Mouse (Mus musculus) midbrain, embryonic 16.5 days (tissue): ENCODE results near the gene Olfr315. TPM values are rescaled to one million over a fixed set of nuclear protein-coding genes. Genes with fewer than 3 reads are reported as not detected.
"Not testable (repeated sequence)": the region's sequence is repeated elsewhere in the genome, so short reads cannot be mapped to it uniquely, and the experiment has no call there.

Experiments used
- ATAC-seq: fragments of 200-750 bp; cut with Nextera tagmentation; 2 replicates; pipeline ENCODE4 v1.8.0; 2017; ENCODE audit warnings: moderate TSS enrichment
- H3K27ac ChIP-seq: fragments of 300-500 bp; sonication (generic); 2 replicates; pipeline ENCODE4 v1.5.1; 2014; ENCODE audit warnings: mild to moderate bottlenecking, low read length, mixed read lengths
- H3K27me3 ChIP-seq: fragments of 300-500 bp; sonication (generic); 2 replicates; pipeline ENCODE4 v1.6.1; 2014; ENCODE audit warnings: low read depth, low read length, mixed read lengths; ENCODE audit not compliant: control insufficient read depth, insufficient read depth
- H3K36me3 ChIP-seq: fragments of 300-500 bp; sonication (generic); 2 replicates; pipeline ENCODE4 v1.6.1; 2014; ENCODE audit warnings: mild to moderate bottlenecking, low read length, moderate library complexity, mixed read lengths; ENCODE audit not compliant: control insufficient read depth, insufficient read depth
- H3K4me1 ChIP-seq: fragments of 300-500 bp; sonication (generic); 2 replicates; pipeline ENCODE4 v1.6.1; 2014; ENCODE audit warnings: mild to moderate bottlenecking, low read length, mixed read lengths; ENCODE audit not compliant: control insufficient read depth, insufficient read depth
- H3K4me2 ChIP-seq: fragments of 300-500 bp; sonication (generic); 2 replicates; pipeline ENCODE4 v1.6.1; 2014; ENCODE audit warnings: mild to moderate bottlenecking, low read length, mixed read lengths
- H3K4me3 ChIP-seq: fragments of 300-500 bp; sonication (generic); 2 replicates; pipeline ENCODE4 v1.5.1; 2014; ENCODE audit warnings: low read depth, mild to moderate bottlenecking, low read length, moderate library complexity, mixed read lengths
- H3K9ac ChIP-seq: fragments of 300-500 bp; sonication (generic); 2 replicates; pipeline ENCODE4 v1.6.1; 2014; ENCODE audit warnings: low read depth, low read length, mixed read lengths
- H3K9me3 ChIP-seq: fragments of 300-500 bp; sonication (generic); replicated peaks from 2 replicates; pipeline ENCODE4 v1.6.1; 2014; ENCODE audit warnings: mild to moderate bottlenecking, low read length, mixed read lengths; ENCODE audit not compliant: control insufficient read depth, poor library complexity, severe bottlenecking
- WGBS: fragments of 180-500 bp; shearing (Covaris S2); extraction: QIAGEN DNeasy Blood & Tissue Kit; methylation state at CpG from one replicate; pipeline ENCODE4 v1.1.7; 2014; 5-methylcytosine and 5-hydroxymethylcytosine counted together
- polyA plus RNA-seq: library from polyadenylated mRNA; unstranded; fragments of >200 nt; fragmentation: Nextera tagmentation; extraction: Ambion mirVana; gene quantifications from 2 replicates; pipeline ENCODE4 v1.2.1, GENCODE M21; 2015

The Olfr315 gene
- not detected in 2 replicates for polyA plus RNA-seq

- H3K9me3 ChIP-seq, result no peaks in the 10 kb centered on the region
- ATAC-seq, result no peak
- no peak within 1 kb of the TSS for H3K4me3 ChIP-seq
- H3K36me3 ChIP-seq, result no peaks in the 10 kb centered on the region
- no peaks in the 10 kb centered on the region for H3K4me1 ChIP-seq
- no peaks in the 10 kb centered on the region for H3K27me3 ChIP-seq
- H3K9ac ChIP-seq, result no peak within 1 kb of the TSS
- H3K27ac ChIP-seq, result no peak within 1 kb of the TSS
- no peak within 1 kb of the TSS for H3K4me2 ChIP-seq
Observed at GRCm38 (mm10) chr11:58772888-58773287, at the start of gene Olfr315. Gene Olfr315, plus strand, starts transcription at chr11:58773188.

DNA sequence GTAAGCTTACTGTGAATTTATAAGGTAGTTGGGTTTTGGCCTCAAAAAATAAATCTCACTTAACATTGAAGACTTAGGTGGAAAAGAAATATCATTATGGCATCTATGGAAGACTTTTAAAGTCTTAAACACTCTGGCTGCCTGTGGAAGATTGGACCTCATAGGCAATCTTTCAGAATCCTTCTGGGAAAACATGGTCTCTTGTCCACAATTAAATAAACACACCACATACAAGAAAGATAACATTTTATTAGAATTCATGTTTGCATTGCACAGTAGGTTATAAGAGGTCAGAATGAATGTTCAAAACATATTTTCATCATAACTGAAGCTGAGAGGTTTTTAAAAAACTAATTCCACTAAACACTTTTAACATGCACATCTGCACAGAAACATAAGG, 49.1 kb upstream of the Olfr315 start, which contains the start of gene Olfr318:
Olfr318 (minus strand) TSS at position 101 of the 400 bp plus-strand sequence.
- H3K36me3 ChIP-seq, result no peaks in the 10 kb centered on the region
- no peak within 1 kb of the TSS for H3K9ac ChIP-seq
- no peak within 1 kb of the TSS for H3K27ac ChIP-seq
- no peak within 1 kb of the TSS for H3K4me3 ChIP-seq
- H3K4me1 ChIP-seq, result no peaks in the 10 kb centered on the region
- H3K4me2 ChIP-seq, result no peak within 1 kb of the TSS
- ATAC-seq, result no peak
- no peaks in the 10 kb centered on the region for H3K27me3 ChIP-seq
- no peaks in the 10 kb centered on the region for H3K9me3 ChIP-seq

DNA sequence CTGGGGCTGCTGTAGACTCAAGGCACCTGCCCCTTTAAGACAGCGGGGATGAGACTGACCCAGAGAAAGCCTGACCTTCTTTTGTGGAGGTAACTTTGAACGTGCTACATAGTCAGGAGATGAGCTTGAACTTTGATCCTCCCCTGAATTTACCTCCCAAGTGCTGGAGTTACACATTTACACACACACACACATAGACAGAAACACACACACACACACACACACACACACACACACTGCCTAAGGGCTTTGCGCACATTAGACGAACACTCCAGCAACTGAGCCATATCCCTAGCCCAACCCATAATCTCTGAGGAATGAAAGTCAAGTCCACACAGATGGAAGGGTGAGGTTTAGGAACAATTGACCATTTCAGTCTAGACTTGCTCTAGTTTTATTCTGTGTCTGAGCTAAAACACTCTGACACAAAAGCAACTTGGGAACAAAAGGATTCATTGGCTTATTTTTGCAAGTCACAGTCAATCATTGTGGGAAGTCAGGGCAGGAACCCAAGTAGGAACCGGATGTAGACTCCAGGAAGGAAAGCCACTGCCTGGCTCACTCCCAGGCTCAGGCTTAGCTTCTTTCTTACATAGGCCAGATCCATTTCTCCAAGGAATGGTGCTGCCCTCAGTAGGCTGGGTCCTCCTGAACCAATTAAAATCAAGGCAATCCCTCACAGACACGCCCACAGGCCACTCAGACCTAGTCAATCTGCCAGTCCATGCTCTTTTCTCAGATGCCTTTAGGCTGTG, 44.9 kb upstream of the Olfr315 start:
- not testable (repeated sequence) for ATAC-seq, H3K4me2 ChIP-seq, H3K36me3 ChIP-seq, H3K27me3 ChIP-seq, H3K9me3 ChIP-seq, H3K27ac ChIP-seq, H3K4me3 ChIP-seq, H3K9ac ChIP-seq, H3K4me1 ChIP-seq
- 83% methylated on average over 6 of the region's 6 CpGs for WGBS

DNA sequence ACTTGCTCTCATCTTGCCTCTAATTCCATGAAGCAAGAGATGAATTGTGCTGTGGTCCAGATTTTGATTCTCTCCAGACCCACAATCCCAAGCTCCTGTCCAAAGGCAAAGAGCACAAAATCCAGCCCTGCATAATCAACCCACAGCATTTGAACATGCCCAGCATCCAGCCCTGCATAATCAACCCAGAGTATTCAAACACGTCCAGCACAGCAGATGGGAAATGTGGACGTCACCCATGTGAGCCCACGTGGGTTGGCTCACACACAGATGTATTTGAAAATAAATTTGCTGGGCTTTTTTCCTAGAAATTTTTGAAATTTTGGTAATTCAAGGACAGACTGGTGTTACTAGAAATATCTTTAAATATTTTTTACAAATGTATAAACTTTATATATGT, 39.6 kb upstream of the Olfr315 start:
- H3K36me3 ChIP-seq, result no peaks in the 10 kb centered on the region
- 49% methylated on average over 3 of the region's 3 CpGs for WGBS
- no peak overlapping the region for H3K4me2 ChIP-seq
- no peak overlapping the region for H3K27ac ChIP-seq
- H3K9me3 ChIP-seq, result no peaks in the 10 kb centered on the region
- no peaks in the 10 kb centered on the region for H3K4me1 ChIP-seq
- no peak for ATAC-seq
- no peak overlapping the region for H3K4me3 ChIP-seq
- no peaks in the 10 kb centered on the region for H3K27me3 ChIP-seq
- H3K9ac ChIP-seq, result no peak overlapping the region

- 73% methylated on average over 4 of the region's 4 CpGs for WGBS
- H3K27me3 ChIP-seq, result no peaks in the 10 kb centered on the region
- no peaks in the 10 kb centered on the region for H3K36me3 ChIP-seq
- H3K9me3 ChIP-seq, result no peaks in the 10 kb centered on the region
- no peak for ATAC-seq
- H3K4me2 ChIP-seq, result no peak within 1 kb of the TSS
- no peak within 1 kb of the TSS for H3K9ac ChIP-seq
- no peak within 1 kb of the TSS for H3K27ac ChIP-seq
- H3K4me1 ChIP-seq, result no peaks in the 10 kb centered on the region
- H3K4me3 ChIP-seq, result no peak within 1 kb of the TSS
Observed at GRCm38 (mm10) chr11:58738792-58739262, 34.2 kb upstream of the Olfr315 start, which contains the start of gene Olfr317. Gene Olfr317, minus strand, starts transcription at chr11:58739212.

GRCm38 (mm10) chr11:58751096-58751495, 21.9 kb upstream of the Olfr315 start:
- not testable (repeated sequence) for H3K36me3 ChIP-seq, H3K4me2 ChIP-seq, H3K27me3 ChIP-seq, H3K9me3 ChIP-seq, H3K27ac ChIP-seq, ATAC-seq, H3K9ac ChIP-seq, H3K4me3 ChIP-seq, H3K4me1 ChIP-seq
- WGBS, result 90% methylated on average over 18 of the region's 18 CpGs

DNA sequence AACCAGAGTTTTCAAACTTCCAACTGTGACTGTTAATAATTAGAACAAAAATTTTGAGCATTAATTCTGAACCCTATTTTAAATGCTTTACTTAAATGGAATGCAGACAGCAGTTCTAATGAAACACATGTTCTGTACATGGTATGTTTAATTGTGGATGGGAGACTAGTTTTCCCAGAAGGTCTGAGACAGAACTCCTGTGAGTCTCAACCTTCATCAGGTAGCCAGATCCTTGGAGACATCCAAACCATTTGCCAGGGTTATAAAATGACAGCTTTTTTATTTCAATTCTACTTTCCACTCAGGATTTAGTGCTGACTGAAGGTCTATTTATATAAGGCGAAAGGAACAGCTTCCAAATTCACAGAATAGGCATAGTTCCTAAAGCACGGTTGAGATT, 20.6 kb upstream of the Olfr315 start, which contains the start of gene Olfr316:
Olfr316 (plus strand) TSS at position 301 of the 400 bp plus-strand sequence.
- 94% methylated on average over 2 of the region's 2 CpGs for WGBS
- no peak within 1 kb of the TSS for H3K4me2 ChIP-seq
- no peak within 1 kb of the TSS for H3K9ac ChIP-seq
- no peaks in the 10 kb centered on the region for H3K9me3 ChIP-seq
- no peaks in the 10 kb centered on the region for H3K36me3 ChIP-seq
- no peak within 1 kb of the TSS for H3K27ac ChIP-seq
- H3K4me3 ChIP-seq, result no peak within 1 kb of the TSS
- ATAC-seq, result no peak
- H3K27me3 ChIP-seq, result no peaks in the 10 kb centered on the region
- no peaks in the 10 kb centered on the region for H3K4me1 ChIP-seq

DNA sequence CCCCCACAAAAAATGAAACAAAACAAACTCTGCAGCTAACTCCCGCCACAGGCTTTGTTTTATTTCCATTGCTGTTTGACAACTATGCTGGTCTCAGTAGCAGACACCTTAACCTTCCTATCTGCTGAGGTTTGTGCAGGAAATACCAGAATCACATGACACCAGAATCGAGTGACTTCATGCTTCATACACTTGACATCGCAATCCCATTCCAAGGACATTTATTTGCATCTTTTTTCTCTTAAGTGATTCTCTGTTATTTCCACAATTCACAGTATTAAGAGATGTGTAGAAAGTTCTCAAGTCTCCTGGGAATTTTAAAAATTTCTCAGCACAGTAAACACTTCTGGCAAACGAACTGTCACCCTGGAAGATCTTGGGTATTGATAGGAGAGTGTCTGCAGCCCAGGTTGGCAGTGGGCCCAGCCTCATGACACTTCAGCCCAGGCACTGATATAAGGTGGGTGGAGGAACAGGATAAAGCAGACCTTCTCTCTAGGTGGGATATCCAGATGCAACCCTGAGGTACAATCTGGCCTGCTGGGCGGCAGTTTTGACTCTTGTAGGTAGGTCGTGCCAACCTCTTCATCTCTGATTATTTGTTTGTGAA, 9.6 kb downstream of the Olfr315 start, which contains the start of gene Olfr314:
Olfr314 (plus strand) TSS at position 473 of the 610 bp plus-strand sequence.
- H3K4me3 ChIP-seq, result no peak within 1 kb of the TSS

DNA sequence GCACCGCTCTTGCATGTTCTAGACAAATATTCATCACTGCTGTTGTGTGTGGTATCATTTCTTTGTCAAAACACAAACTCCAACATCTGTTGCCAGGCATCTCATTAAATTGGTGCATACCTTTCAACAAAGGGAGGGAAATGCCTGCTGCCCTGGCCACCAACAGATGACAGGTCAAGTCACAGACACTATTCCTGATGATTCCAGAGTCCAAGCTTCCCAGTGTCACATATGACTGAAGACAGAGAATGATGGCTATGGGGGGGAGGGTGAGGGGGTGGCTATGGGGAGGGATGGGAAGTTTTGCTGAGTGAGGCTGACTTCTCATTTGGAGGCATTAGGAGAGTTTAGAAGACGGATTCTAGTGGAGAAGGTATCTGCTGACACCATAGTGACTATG, 11.2 kb downstream of the Olfr315 start:
- no peak for ATAC-seq
- no peak overlapping the region for H3K4me3 ChIP-seq
- H3K27me3 ChIP-seq, result no peaks in the 10 kb centered on the region
- no peak overlapping the region for H3K27ac ChIP-seq
- no peak overlapping the region for H3K4me2 ChIP-seq
- no peaks in the 10 kb centered on the region for H3K9me3 ChIP-seq
- no peak overlapping the region for H3K9ac ChIP-seq
- H3K4me1 ChIP-seq, result peaks cover under 1% of the 10 kb centered on the region; the same call in 1 of the 2 replicates
- WGBS, result 86% methylated on average over 2 of the region's 2 CpGs
- H3K36me3 ChIP-seq, result no peaks in the 10 kb centered on the region

More for the DNA sequence above, 9.6 kb downstream of the Olfr315 start, which contains the start of gene Olfr314:
- Histone ChIP-seq H3K4me2 (no peak within 1 kb of the TSS), H3K4me1 (no peaks in the 10 kb centered on the region), H3K9ac (no peak within 1 kb of the TSS), H3K36me3 (no peaks in the 10 kb centered on the region), H3K27me3 (no peaks in the 10 kb centered on the region), H3K9me3 (no peaks in the 10 kb centered on the region), H3K27ac (no peak within 1 kb of the TSS)
- ATAC-seq, result no peak
- 84% methylated on average over 6 of the region's 6 CpGs for WGBS
